Mouse (Mus musculus): ENCODE measurements around the gene Bcar3. TPM values are rescaled to one million over a fixed set of nuclear protein-coding genes. Genes with fewer than 3 reads are reported as not detected.

Gene Bcar3
- total RNA-seq, 2 experiments from 2014 or later = 14.5 to 17.0 TPM

GRCm38 (mm10) chr3:122516327-122516695, 222.4 kb downstream of the Bcar3 start:
- intact Hi-C loops (cut with DNase I) = no loop called here
- no peak for DNase-seq (ENCODE audit: low spot score in 2 of 2)

DNA sequence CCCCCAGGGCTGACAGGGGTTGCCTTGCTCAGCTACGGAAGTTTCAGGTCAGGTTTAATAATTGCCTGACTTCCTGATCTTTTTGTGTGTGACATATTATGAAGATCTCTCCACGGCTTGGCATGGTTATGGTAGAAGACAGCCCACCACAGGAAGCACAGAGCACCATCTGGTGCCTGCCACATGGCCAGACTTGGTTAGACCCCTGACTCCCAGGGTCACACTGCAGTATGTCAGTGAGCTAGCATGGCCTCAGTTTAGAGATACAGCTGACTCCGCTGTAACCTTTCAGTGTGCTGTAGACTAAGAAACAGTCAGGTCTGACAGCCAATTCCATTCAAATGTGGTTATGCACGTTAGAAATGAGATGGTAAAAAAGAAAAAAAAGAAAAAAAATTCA, 223.8 kb downstream of the Bcar3 start:
- DNase-seq (ENCODE audit: low spot score in 2 of 2) = no peak
- intact Hi-C loops (cut with DNase I) = no loop called here

DNA sequence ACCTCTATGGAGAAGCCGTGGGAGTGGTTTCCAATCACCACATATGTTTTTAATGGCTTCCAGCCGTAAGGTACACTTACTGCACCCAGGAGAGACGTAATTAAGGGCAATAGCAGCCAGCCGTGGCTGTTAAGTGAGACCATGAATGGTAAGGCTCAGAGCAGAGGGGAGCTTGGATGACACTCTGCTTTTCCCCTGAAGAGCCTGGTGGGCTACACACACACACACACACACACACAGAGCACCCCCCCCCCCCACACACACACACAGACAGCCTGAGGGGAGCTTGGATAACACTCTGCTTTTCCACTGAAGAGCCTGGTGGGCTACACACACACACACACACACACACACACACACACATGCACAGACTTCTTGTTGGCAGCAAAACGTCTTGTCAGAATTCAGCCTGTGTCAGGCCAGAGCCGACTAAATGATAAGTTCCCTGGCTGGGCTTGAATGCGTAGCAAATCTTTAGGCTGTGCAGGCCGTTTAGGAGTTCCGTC, 224.3 kb downstream of the Bcar3 start:
- intact Hi-C loops (cut with DNase I) = no loop called here
- no peak for DNase-seq (ENCODE audit: low spot score in 2 of 2)

DNA sequence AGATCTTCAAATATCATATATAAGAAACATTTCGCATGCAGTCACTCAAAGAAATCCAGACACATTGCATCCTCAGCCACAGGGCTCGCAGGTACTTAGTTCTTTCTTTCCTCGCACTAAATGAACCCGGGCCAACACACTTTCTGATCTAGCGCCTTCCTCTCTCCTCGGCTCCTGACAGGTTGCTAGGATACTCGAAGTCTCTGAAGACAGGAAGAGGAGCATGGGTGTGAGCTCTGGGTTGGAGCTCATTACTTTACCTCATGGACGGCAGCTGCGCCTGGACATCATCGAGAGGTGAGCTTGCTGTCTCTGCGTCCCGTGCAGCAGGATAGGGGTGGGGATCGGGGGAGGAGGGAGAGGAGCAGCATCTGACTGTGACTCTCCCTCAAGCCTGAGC, 225.1 kb downstream of the Bcar3 start:
- intact Hi-C loops (cut with DNase I) = no loop called here
- no peak for DNase-seq (ENCODE audit: low spot score in 2 of 2)

- intact Hi-C loops (cut with DNase I) = no loop called here
- DNase-seq (ENCODE audit: low spot score in 2 of 2) = no peak
These were observed 226.4 kb downstream of the Bcar3 start for GRCm38 (mm10) chr3:122520365-122520764.

- intact Hi-C loops (cut with DNase I) = no loop called here
- DNase-seq (ENCODE audit: low spot score in 2 of 2) = no peak
These were observed 226.9 kb downstream of the Bcar3 start for GRCm38 (mm10) chr3:122520875-122521274.

DNA sequence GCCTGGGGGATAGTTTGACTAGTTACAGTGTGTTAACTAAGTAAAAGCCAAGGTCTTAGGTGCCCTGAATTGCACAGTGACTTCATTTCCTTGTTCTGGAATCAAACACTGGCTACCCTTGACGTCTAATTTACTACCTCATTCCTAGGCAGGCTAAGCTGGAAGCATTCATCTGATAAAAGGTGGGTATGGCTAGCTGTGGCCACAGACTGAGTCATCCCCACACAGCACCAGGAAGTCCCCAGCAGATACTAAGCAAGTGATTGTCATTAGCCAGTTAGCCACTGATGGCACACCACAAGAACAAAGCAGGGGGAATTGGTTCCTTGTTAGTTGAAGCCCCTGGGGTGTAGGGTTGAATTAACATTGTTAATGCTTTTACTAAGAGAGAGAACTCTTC, 227.4 kb downstream of the Bcar3 start:
- no peak for DNase-seq (ENCODE audit: low spot score in 2 of 2)
- intact Hi-C loops (cut with DNase I) = no loop called here

- intact Hi-C loops (cut with DNase I) = no loop called here
- no peak for DNase-seq (ENCODE audit: low spot score in 2 of 2)
These were observed 234.5 kb downstream of the Bcar3 start for GRCm38 (mm10) chr3:122528477-122528876.

DNA sequence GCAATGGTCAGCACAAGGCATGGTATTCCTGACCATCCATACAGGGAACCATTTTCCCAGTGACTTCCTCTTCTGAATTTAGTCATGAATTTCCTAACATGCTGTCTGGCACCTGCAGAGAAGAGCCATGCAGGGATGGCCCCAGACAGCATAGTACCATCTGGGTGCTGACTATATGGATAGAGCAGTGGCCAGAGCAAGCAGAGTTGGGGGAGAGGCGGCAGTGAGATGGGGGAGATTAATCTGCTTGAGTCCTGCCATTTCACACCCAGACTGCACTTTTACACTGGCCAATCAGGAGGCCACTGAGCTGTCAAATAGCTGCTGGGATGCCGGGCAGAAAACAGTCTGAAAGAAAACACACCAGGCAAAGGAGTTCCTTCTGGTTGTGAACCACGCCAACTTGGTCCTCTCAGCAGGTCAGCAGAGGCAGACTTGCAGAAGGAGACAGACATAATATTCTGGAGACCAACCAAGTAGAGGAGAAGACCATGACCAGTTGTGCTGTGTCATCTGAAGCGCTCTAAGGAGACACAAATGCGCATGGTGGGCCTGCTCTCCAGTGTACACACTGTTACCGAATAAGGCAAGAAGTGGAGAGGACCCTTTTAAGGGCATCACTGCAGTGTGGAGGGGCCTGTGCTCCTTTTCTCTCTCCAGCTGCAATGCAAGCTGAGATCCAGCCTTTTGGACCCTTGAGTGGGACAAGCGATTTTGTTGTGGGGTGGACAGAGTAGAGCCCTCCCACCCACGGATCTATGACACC, 242.2 kb downstream of the Bcar3 start:
- no peak for DNase-seq (ENCODE audit: low spot score in 2 of 2)
- intact Hi-C loops (cut with DNase I) = no loop called here

- intact Hi-C loops (cut with DNase I) = no loop called here
- no peak for DNase-seq (ENCODE audit: low spot score in 2 of 2)
These were observed 244.9 kb downstream of the Bcar3 start for GRCm38 (mm10) chr3:122538851-122539250.

DNA sequence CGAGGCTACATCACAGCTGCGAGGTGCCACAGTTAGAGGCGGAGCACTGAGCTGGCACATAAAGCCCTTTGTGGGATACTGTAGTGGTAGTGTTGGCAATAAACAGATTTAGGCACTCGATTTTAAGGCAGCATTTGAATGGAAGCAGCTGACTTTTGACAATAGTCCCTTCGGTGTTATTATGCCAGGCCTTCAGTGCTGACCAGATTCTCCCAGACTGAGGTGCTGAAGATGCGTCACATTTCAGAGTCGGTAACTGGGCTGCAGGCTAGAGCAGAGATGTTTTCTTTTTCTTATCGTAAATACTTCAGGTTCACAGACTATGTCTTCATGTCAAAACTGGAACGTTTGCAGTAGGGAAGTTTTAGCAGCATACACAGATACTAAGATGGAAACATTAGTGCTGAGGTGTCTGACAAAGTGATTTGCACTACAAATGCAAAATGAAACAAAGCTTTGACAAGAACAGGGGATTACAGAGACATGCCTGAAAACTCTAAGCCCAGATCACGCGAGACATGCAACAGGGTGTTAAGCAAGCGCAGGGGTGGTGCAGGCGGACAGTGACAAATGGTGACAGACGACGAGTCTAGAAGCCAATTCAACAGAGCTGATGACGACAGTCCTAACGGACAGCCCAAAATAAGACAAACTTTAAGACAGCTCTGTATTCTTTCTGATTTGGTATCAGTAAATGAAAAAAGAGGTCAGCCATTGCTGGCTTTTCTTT, 246.2 kb downstream of the Bcar3 start:
- DNase-seq (ENCODE audit: low spot score in 2 of 2) = no peak
- intact Hi-C loops (cut with DNase I) = no loop called here

GRCm38 (mm10) chr3:122540918-122541317, 247.0 kb downstream of the Bcar3 start:
- intact Hi-C loops (cut with DNase I) = no loop called here
- no peak for DNase-seq (ENCODE audit: low spot score in 2 of 2)

DNA sequence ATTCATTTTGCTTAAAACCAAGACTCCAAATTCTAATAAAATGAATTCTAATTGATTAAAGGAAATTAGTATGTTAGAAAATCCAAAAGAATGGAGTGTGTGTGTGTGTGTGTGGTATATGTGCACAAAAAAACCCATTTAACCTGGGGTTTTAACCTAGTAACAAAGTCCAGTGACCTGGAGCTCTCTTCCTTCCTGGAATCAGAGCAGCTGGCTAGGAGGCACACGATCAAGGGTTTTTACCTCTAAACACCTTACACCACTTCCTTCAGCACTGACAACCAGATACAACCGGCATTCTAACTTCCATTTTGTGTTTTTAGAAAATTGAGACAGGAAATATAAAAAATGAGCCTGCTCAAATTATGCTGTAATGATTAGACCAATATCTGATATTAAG, 251.4 kb downstream of the Bcar3 start:
- no peak for DNase-seq (ENCODE audit: low spot score in 2 of 2)
- intact Hi-C loops (cut with DNase I) = no loop called here

DNA sequence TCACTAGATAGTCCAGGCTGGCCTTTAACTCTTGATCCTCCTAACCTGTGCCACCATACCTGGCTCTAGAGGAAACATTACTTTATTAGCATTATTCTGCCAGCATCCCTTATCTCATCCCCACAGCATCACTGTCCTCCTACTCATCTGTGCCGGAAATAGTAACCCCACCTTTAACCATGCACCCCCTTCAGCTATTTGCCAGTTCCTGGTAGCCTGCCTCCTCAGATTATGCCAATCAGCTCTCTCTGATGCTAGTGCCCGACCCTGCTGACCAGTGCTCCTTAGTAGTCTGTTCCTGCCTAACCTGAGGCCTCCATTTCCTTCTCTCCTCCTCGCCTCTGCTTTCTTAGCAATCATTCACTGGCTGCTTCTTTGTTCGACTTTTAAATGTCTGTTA, 253.5 kb downstream of the Bcar3 start:
- DNase-seq (ENCODE audit: low spot score in 2 of 2) = no peak
- intact Hi-C loops (cut with DNase I) = no loop called here

DNA sequence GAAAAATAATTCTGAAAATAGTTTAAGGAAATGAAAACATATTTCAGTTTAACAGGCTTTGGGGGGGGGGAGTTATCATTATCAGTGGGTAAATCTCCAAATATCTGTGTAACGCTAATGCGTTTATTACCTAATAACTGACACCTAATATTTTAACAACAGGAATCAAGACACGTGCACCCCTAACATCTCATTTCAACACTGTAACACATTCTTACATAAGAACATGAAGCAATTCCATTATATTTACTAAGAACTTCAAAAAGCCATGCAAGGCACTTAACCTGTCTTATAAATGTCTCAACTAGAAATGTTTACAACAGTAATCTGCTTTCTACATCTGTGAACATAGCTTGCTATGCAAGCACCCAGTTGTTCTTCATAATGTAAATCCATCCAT, 257.2 kb downstream of the Bcar3 start:
- intact Hi-C loops (cut with DNase I) = no loop called here
- no peak for DNase-seq (ENCODE audit: low spot score in 2 of 2)

GRCm38 (mm10) chr3:122557766-122558165, 263.8 kb downstream of the Bcar3 start:
- intact Hi-C loops (cut with DNase I) = no loop called here
- no peak for DNase-seq (ENCODE audit: low spot score in 2 of 2)

GRCm38 (mm10) chr3:122565285-122565684, 271.3 kb downstream of the Bcar3 start:
- no peak for DNase-seq (ENCODE audit: low spot score in 2 of 2)
- intact Hi-C loops (cut with DNase I) = no loop called here

GRCm38 (mm10) chr3:122566112-122566511, 272.2 kb downstream of the Bcar3 start:
- intact Hi-C loops (cut with DNase I) = no loop called here
- no peak for DNase-seq (ENCODE audit: low spot score in 2 of 2)

- intact Hi-C loops (cut with DNase I) = no loop called here
- DNase-seq (ENCODE audit: low spot score in 2 of 2) = no peak
These were observed 272.6 kb downstream of the Bcar3 start for GRCm38 (mm10) chr3:122566549-122566948.

GRCm38 (mm10) chr3:122573426-122574286, 279.7 kb downstream of the Bcar3 start:
- peak; percentile 35 for DNase-seq (ENCODE audit: low spot score in 2 of 2)
- intact Hi-C loops (cut with DNase I) = no loop called here
